Mouse (Mus musculus) neural tube, embryonic 14.5 days (tissue): ENCODE results near the gene Pdlim5. TPM values are rescaled to one million over a fixed set of nuclear protein-coding genes. Genes with fewer than 3 reads are reported as not detected.

ENCODE experiments used
- ATAC-seq: fragments of 200-750 bp; cut with Nextera tagmentation; 2 replicates; pipeline ENCODE4 v1.8.0; 2017; ENCODE audit warnings: low read depth, mild to moderate bottlenecking, moderate TSS enrichment, moderate library complexity
- H3K27ac ChIP-seq: fragments of 300-500 bp; sonication (generic); 2 replicates; pipeline ENCODE4 v1.5.1; 2014; ENCODE audit warnings: low read depth, mild to moderate bottlenecking, control low read depth, low read length, moderate library complexity, mixed read lengths
- H3K27me3 ChIP-seq: fragments of 300-500 bp; sonication (generic); 2 replicates; pipeline ENCODE4 v1.6.1; 2014; ENCODE audit warnings: low read length; ENCODE audit not compliant: control insufficient read depth, insufficient read depth
- H3K36me3 ChIP-seq: fragments of 300-500 bp; sonication (generic); 2 replicates; pipeline ENCODE4 v1.6.1; 2014; ENCODE audit warnings: low read length, mixed read lengths; ENCODE audit not compliant: control insufficient read depth, insufficient read depth
- H3K4me1 ChIP-seq: fragments of 300-500 bp; sonication (generic); 2 replicates; pipeline ENCODE4 v1.6.1; 2014; ENCODE audit warnings: low read length; ENCODE audit not compliant: control insufficient read depth, insufficient read depth
- H3K4me2 ChIP-seq: fragments of 300-500 bp; sonication (generic); 2 replicates; pipeline ENCODE4 v1.6.1; 2014; ENCODE audit warnings: mild to moderate bottlenecking, low read depth, low read length, control low read depth
- H3K4me3 ChIP-seq: fragments of 300-500 bp; sonication (generic); 2 replicates; pipeline ENCODE4 v1.5.1; 2014; ENCODE audit warnings: low read depth, low read length, control low read depth, mixed read lengths
- H3K9ac ChIP-seq: fragments of 300-500 bp; sonication (generic); replicated peaks from 2 replicates; pipeline ENCODE4 v1.6.1; 2014; ENCODE audit warnings: low read depth, mild to moderate bottlenecking, control low read depth, low read length, mixed read lengths
- H3K9me3 ChIP-seq: fragments of 300-500 bp; sonication (generic); 2 replicates; pipeline ENCODE4 v1.6.1; 2016; ENCODE audit warnings: low read length; ENCODE audit not compliant: control insufficient read depth
- WGBS: fragments of 180-500 bp; shearing (Covaris S2); extraction: QIAGEN DNeasy Blood & Tissue Kit; methylation state at CpG from one replicate; pipeline ENCODE4 v1.1.7; 2014; 5-methylcytosine and 5-hydroxymethylcytosine counted together
- polyA plus RNA-seq: library from polyadenylated mRNA; unstranded; fragments of >200 nt; fragmentation: Nextera tagmentation; extraction: Ambion mirVana; gene quantifications from 2 replicates; pipeline ENCODE4 v1.2.1, GENCODE M21; 2014

Gene Pdlim5
- polyA plus RNA-seq, 1 experiment from 2014 or later, result 19.8 TPM

GRCm38 (mm10) chr3:142436212-142436611 is 40.7 kb upstream of the Pdlim5 start:
- ATAC-seq, result no peak
- no peaks in the 10 kb centered on the region for H3K9me3 ChIP-seq
- H3K27me3 ChIP-seq, result no peaks in the 10 kb centered on the region
- H3K4me2 ChIP-seq, result no peak overlapping the region
- 70% methylated on average over 5 of the region's 5 CpGs for WGBS
- H3K4me1 ChIP-seq, result no peaks in the 10 kb centered on the region
- no peak overlapping the region for H3K4me3 ChIP-seq
- H3K9ac ChIP-seq, result no peak overlapping the region
- no peaks in the 10 kb centered on the region for H3K36me3 ChIP-seq
- no peak overlapping the region for H3K27ac ChIP-seq

DNA sequence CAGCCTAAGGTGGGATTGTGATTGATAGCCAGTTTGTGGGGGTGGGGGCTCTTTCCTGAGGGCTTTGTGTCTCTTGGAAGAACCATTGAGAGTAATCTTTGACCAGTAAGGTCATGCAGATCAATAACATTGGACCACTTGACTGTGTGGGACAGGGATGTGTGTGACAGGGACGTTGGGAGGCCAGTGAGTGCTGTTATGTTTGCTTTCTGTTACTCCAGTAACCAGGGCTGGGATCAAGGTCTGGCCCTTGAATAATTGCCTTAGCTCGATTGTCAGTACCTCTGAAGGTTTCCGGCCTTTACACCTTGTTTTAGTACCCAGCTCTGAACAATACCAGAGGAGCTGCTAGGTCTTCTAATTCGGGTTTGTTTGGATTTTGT is 39.3 kb upstream of the Pdlim5 start:
- Histone ChIP-seq H3K36me3 (no peaks in the 10 kb centered on the region), H3K4me3 (no peak overlapping the region), H3K9me3 (no peaks in the 10 kb centered on the region), H3K4me1 (no peaks in the 10 kb centered on the region), H3K4me2 (no peak overlapping the region), H3K27ac (no peak overlapping the region), H3K9ac (no peak overlapping the region), H3K27me3 (no peaks in the 10 kb centered on the region)
- no peak for ATAC-seq
- 46% methylated on average over 4 of the region's 4 CpGs for WGBS

DNA sequence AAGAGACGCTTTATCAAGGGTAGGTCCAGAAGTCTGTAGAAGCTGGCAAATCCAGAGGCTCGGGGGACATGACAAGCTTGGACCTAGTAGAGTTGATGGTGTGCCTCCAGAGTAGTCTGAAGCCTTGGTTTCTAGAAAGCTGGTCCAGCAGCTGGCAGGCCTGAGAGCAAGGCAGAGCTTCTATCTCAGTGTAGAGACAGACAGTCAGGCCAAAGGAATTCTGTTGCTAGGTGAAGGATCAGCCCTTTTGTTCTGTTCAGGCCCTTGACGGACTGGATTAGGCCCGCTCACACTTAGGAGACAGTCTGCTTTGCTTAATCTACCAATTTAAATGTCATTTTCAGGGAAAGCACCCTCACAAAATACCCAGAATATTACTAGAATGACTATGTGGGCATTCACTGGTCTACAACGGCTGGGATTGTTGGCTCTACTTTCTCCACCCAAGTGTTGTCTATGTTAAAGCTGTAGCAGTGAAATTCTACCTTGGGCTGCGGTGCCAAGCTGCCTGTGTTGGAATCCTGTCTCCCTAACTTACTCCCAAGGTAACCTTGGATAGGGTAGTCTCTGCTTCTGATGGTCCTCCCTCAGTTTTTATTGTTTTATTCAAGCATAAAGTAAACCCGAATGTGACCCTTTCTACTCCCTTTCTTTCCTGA is 38.8 kb upstream of the Pdlim5 start:
- no peaks in the 10 kb centered on the region for H3K36me3 ChIP-seq
- no peaks in the 10 kb centered on the region for H3K9me3 ChIP-seq
- no peaks in the 10 kb centered on the region for H3K4me1 ChIP-seq
- no peak overlapping the region for H3K4me3 ChIP-seq
- H3K9ac ChIP-seq, result no peak overlapping the region
- H3K27ac ChIP-seq, result no peak overlapping the region
- no peaks in the 10 kb centered on the region for H3K27me3 ChIP-seq
- ATAC-seq, result no peak
- no peak overlapping the region for H3K4me2 ChIP-seq
- WGBS, result 46% methylated on average over 7 of the region's 7 CpGs

- 64% methylated on average over 3 of the region's 3 CpGs for whole genome bisulfite sequencing
- no peak for ATAC-seq
Measured at GRCm38 (mm10) chr3:142431481-142431880, 36.0 kb upstream of the Pdlim5 start.

GRCm38 (mm10) chr3:142430048-142430447 is 34.6 kb upstream of the Pdlim5 start:
- Histone ChIP-seq H3K4me3 (no peak overlapping the region), H3K4me2 (no peak overlapping the region), H3K9me3 (no peaks in the 10 kb centered on the region), H3K27ac (no peak overlapping the region), H3K9ac (no peak overlapping the region), H3K36me3 (no peaks in the 10 kb centered on the region), H3K27me3 (no peaks in the 10 kb centered on the region), H3K4me1 (no peaks in the 10 kb centered on the region)
- no peak for ATAC-seq
- WGBS, result 92% methylated on average over 4 of the region's 4 CpGs

More at GRCm38 (mm10) chr3:142431481-142431880, 36.0 kb upstream of the Pdlim5 start:
- Histone ChIP-seq H3K9ac (no peak overlapping the region), H3K27me3 (no peaks in the 10 kb centered on the region), H3K4me2 (no peak overlapping the region), H3K36me3 (no peaks in the 10 kb centered on the region), H3K9me3 (no peaks in the 10 kb centered on the region), H3K27ac (no peak overlapping the region), H3K4me3 (no peak overlapping the region), H3K4me1 (no peaks in the 10 kb centered on the region)

GRCm38 (mm10) chr3:142426806-142427205 is 31.3 kb upstream of the Pdlim5 start:
- Histone ChIP-seq H3K9me3 (no peaks in the 10 kb centered on the region), H3K36me3 (no peaks in the 10 kb centered on the region), H3K27ac (no peak overlapping the region), H3K4me2 (no peak overlapping the region), H3K9ac (no peak overlapping the region), H3K27me3 (no peaks in the 10 kb centered on the region), H3K4me3 (no peak overlapping the region), H3K4me1 (no peaks in the 10 kb centered on the region)
- WGBS, result 48% methylated on average over 3 of the region's 3 CpGs
- ATAC-seq, result no peak

DNA sequence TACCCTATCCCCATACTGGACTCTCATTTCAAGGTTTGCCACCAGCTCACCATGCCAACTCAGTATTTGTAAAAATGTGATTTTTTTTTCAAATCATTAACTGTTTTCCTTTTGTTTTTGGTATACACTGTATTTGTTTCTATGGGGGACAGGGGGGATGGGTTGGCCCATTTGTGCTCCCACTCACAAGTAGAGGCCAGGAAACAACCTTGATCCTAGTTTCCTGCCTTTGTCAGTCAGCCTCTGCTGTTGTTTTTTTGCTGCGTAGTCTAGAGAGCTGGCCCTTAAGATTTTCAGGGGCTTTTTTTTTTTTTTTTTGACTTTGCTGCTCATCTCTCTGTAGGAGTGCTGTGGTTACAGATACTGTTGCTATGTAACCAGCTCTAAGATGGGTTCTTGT is 28.6 kb upstream of the Pdlim5 start:
- H3K27me3 ChIP-seq, result no peaks in the 10 kb centered on the region
- no peak overlapping the region for H3K9ac ChIP-seq
- no peak for ATAC-seq
- H3K4me3 ChIP-seq, result no peak overlapping the region
- H3K4me1 ChIP-seq, result no peaks in the 10 kb centered on the region
- H3K9me3 ChIP-seq, result no peaks in the 10 kb centered on the region
- H3K27ac ChIP-seq, result no peak overlapping the region
- H3K4me2 ChIP-seq, result no peak overlapping the region
- H3K36me3 ChIP-seq, result no peaks in the 10 kb centered on the region
- whole genome bisulfite sequencing, result 89% methylated on average over 1 of the region's 1 CpGs

DNA sequence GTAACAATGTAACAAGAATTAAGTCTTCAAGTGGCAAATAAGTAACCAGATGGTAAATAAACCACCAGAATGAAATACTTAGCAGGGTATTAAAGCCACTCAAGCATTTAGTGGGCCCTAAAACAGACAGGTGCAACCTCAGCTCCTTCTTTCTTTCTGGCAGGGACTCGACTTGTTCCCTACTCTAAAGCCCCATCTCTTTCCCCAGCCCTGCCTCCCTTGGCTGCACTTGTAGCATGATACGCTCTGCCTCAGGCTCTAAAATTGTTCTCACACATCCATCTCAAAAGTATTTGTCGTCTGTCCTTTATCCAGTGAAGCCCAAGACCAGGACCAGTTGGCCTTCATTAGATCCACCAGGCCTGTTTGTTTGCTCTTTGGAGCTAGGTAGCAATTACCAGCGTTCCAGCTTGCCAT is 28.0 kb upstream of the Pdlim5 start:
- H3K4me1 ChIP-seq, result no peaks in the 10 kb centered on the region
- no peaks in the 10 kb centered on the region for H3K27me3 ChIP-seq
- no peak overlapping the region for H3K4me2 ChIP-seq
- H3K9ac ChIP-seq, result no peak overlapping the region
- no peak overlapping the region for H3K4me3 ChIP-seq
- no peak for ATAC-seq
- WGBS, result 70% methylated on average over 4 of the region's 4 CpGs
- H3K9me3 ChIP-seq, result no peaks in the 10 kb centered on the region
- H3K36me3 ChIP-seq, result no peaks in the 10 kb centered on the region
- no peak overlapping the region for H3K27ac ChIP-seq

DNA sequence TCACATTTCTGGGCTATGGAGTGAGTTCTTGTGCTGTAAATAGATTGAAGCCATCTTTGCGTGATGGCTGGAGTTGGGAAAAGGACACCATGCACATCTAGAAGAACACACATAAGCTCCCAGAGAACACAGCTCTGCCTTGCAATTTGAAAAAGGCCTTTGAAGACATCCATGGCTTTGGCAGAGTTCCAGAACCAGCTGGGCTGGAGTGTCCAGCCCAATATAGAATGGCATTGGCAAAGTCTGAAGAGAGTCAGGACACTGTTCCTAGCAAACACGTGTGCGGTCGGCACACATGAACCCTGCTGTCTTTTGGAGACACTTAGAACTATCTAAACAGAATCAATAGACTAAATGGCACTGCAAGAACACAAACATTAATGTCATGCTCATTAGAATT is 26.7 kb upstream of the Pdlim5 start:
- WGBS, result 64% methylated on average over 4 of the region's 4 CpGs
- Histone ChIP-seq H3K4me2 (no peak overlapping the region), H3K27me3 (no peaks in the 10 kb centered on the region), H3K4me1 (no peaks in the 10 kb centered on the region), H3K9ac (no peak overlapping the region), H3K4me3 (no peak overlapping the region), H3K27ac (no peak overlapping the region), H3K9me3 (no peaks in the 10 kb centered on the region), H3K36me3 (no peaks in the 10 kb centered on the region)
- ATAC-seq, result no peak
